In genomic region chr17:81497919-81498318, GRCm38 (mm10) we compare ENCODE assay signal across 17 mouse cellular contexts. TPM values are rescaled to one million over a fixed set of nuclear protein-coding genes. Genes with fewer than 3 reads are reported as not detected.
DNase-seq lines count a peak whose midpoint lies in the region; ATAC-seq and TF ChIP-seq lines count a peak whose summit lies in the region.
"Had no signal": no experiment of that assay in that cellular context is flagged by ENCODE, and none has a peak within 500 bp of the region (broad histone marks: within the 10 kb centered on the region; RNA-seq: fewer than 3 reads in every experiment).

No protein-coding gene starts in this region.

- ATAC-seq in embryonic facial prominence, embryonic 14.5 days (ENCODE audit: low read depth), result peak; percentile 53; the same call in 1 of the 2 replicates
- no peak for ATAC-seq in kidney, embryonic 14.5 days (ENCODE audit: low FRiP score, low TSS enrichment)
- ATAC-seq: intestine, postnatal 0 days had no signal

- H3K27me3 ChIP-seq in embryonic facial prominence, embryonic 14.5 days (replicated peaks; ENCODE audit: control insufficient read depth, insufficient read depth, low read length), result no peaks in the 10 kb centered on the region
- H3K27me3 ChIP-seq in embryonic facial prominence, embryonic 10.5 days (replicated peaks; ENCODE audit: low read depth, poor library complexity, severe bottlenecking), result no peaks in the 10 kb centered on the region
- H3K27me3 ChIP-seq in kidney, adult 2 months (replicated peaks; ENCODE audit: control insufficient read depth, insufficient read depth, low read length), result no peaks in the 10 kb centered on the region
- H3K27me3 ChIP-seq in kidney, embryonic 14.5 days (ENCODE audit: control insufficient read depth, insufficient read depth, low read length), result no peaks in the 10 kb centered on the region
- H3K27me3 ChIP-seq: liver, embryonic 13.5 days had no signal

- no peaks in the 10 kb centered on the region for H3K4me1 ChIP-seq in embryonic facial prominence, embryonic 14.5 days (ENCODE audit: control insufficient read depth, insufficient read depth, low read length)
- H3K4me1 ChIP-seq in embryonic facial prominence, embryonic 10.5 days, result no peaks in the 10 kb centered on the region
- H3K4me1 ChIP-seq in kidney, adult 2 months (ENCODE audit: control insufficient read depth, insufficient read depth, low read length), result no peaks in the 10 kb centered on the region
- H3K4me1 ChIP-seq in kidney, embryonic 14.5 days (ENCODE audit: control insufficient read depth, insufficient read depth, low read length), result no peaks in the 10 kb centered on the region
- H3K4me1 ChIP-seq: liver, embryonic 13.5 days had no signal

- H3K9me3 ChIP-seq in embryonic facial prominence, embryonic 14.5 days (ENCODE audit: control insufficient read depth, low read length), result no peaks in the 10 kb centered on the region
- no peaks in the 10 kb centered on the region for H3K9me3 ChIP-seq in embryonic facial prominence, embryonic 10.5 days
- H3K9me3 ChIP-seq in kidney, embryonic 14.5 days (ENCODE audit: control insufficient read depth, low read length), result no peaks in the 10 kb centered on the region
- H3K9me3 ChIP-seq: liver, embryonic 13.5 days had no signal

- H3K36me3 ChIP-seq in embryonic facial prominence, embryonic 14.5 days (ENCODE audit: control insufficient read depth, insufficient read depth, low read length), result no peaks in the 10 kb centered on the region
- no peaks in the 10 kb centered on the region for H3K36me3 ChIP-seq in embryonic facial prominence, embryonic 10.5 days (replicated peaks)
- no peaks in the 10 kb centered on the region for H3K36me3 ChIP-seq in kidney, adult 2 months (ENCODE audit: control insufficient read depth, insufficient read depth, low read length)
- no peaks in the 10 kb centered on the region for H3K36me3 ChIP-seq in kidney, embryonic 14.5 days (ENCODE audit: control insufficient read depth, insufficient read depth, low read length)
- H3K36me3 ChIP-seq: liver, embryonic 13.5 days had no signal

- TF ChIP-seq POLR2A in kidney, adult 2 months (IDR thresholded peaks at IDR 0.05; ENCODE audit: low read depth, low read length), result no peak

- no peak overlapping the region for H3K27ac ChIP-seq in embryonic facial prominence, embryonic 14.5 days (replicated peaks; ENCODE audit: low read depth, low read length)
- no peak overlapping the region for H3K27ac ChIP-seq in embryonic facial prominence, embryonic 10.5 days (replicated peaks)
- H3K27ac ChIP-seq in kidney, adult 2 months (ENCODE audit: insufficient read depth, low read depth, low read length), result no peak overlapping the region
- no peak overlapping the region for H3K27ac ChIP-seq in kidney, embryonic 14.5 days (ENCODE audit: low read depth, low read length)
- H3K27ac ChIP-seq: hindbrain, embryonic 14.5 days; layer of hippocampus, adult 2 months; liver, embryonic 13.5 days had no signal

- no peak for TF ChIP-seq CTCF in kidney, adult 2 months (conservative IDR thresholded peaks at IDR 0.05; ENCODE audit: insufficient read depth, insufficient read length, low read depth, low read length)

- H3K9ac ChIP-seq in embryonic facial prominence, embryonic 14.5 days (ENCODE audit: low read depth, low read length), result no peak overlapping the region
- H3K9ac ChIP-seq in kidney, embryonic 14.5 days (ENCODE audit: low read depth, low read length), result no peak overlapping the region
- H3K9ac ChIP-seq: hindbrain, embryonic 14.5 days; liver, embryonic 13.5 days had no signal

- H3K4me2 ChIP-seq in embryonic facial prominence, embryonic 14.5 days (ENCODE audit: low read depth, low read length), result no peak overlapping the region
- no peak overlapping the region for H3K4me2 ChIP-seq in kidney, embryonic 14.5 days (replicated peaks; ENCODE audit: low read depth, low read length)
- H3K4me2 ChIP-seq: hindbrain, embryonic 14.5 days; liver, embryonic 13.5 days had no signal

- DNase-seq in embryonic facial prominence, embryonic 14.5 days (ENCODE audit: low spot score), result peak; percentile 29
- DNase-seq in embryonic facial prominence, embryonic 10.5 days (ENCODE audit: low spot score), result no peak
- peak; percentile 39 for DNase-seq in kidney, adult 2 months
- DNase-seq in Muller cell, postnatal 12 days (ENCODE audit: inconsistent ontology term), result peak; percentile 47
- peak; percentile 63 for DNase-seq in lung, postnatal 25 days (ENCODE audit: low spot score)
- DNase-seq in right cerebral cortex, postnatal 36 days (ENCODE audit: low spot score in 2 of 2), result no peak
- no peak for DNase-seq in thymus, postnatal 0 days (ENCODE audit: low spot score)
- DNase-seq: adrenal gland, postnatal 10 days; cerebellum, postnatal 10 days; liver, embryonic 13.5 days; spleen, adult 18-20 months had no signal

- no peak overlapping the region for H3K4me3 ChIP-seq in embryonic facial prominence, embryonic 14.5 days (ENCODE audit: low read depth, low read length)
- no peak overlapping the region for H3K4me3 ChIP-seq in embryonic facial prominence, embryonic 10.5 days
- H3K4me3 ChIP-seq in kidney, adult 2 months (ENCODE audit: insufficient read depth, low read depth, low read length), result no peak overlapping the region
- no peak overlapping the region for H3K4me3 ChIP-seq in kidney, embryonic 14.5 days (ENCODE audit: low read length)
- H3K4me3 ChIP-seq: layer of hippocampus, adult 2 months; liver, embryonic 13.5 days had no signal

RNA-seq across cellular contexts. Expression of gene Gm11096, which starts 56.4 kb away (rescaled TPM):
- not detected in 2 replicates for polyA plus RNA-seq in embryonic facial prominence, embryonic 14.5 days (2014; fragmentation: Nextera tagmentation; extraction: Ambion mirVana)
- polyA plus RNA-seq in embryonic facial prominence, embryonic 10.5 days (2016; fragmentation: Nextera tagmentation; extraction: Ambion mirVana), result not detected in 2 replicates
- polyA plus RNA-seq in kidney, adult 2 months (2012; rRNA removed), result not detected in 2 replicates
- polyA plus RNA-seq in kidney, embryonic 14.5 days (2014; fragmentation: Nextera tagmentation; extraction: Ambion mirVana), result not detected in 2 replicates
- not detected in 2 replicates for polyA plus RNA-seq in thymus, postnatal 0 days (2015; fragmentation: Nextera tagmentation; extraction: Ambion mirVana)
- polyA plus RNA-seq: frontal cortex, adult 2 months; hindbrain, embryonic 14.5 days; intestine, postnatal 0 days; liver, embryonic 13.5 days; testis, adult 2 months had no signal

Comparison
In these comparisons a context has a peak if more than half of its experiments do, and no peak if none do; other contexts are left out.
1. DNase-seq: peak in embryonic facial prominence, embryonic 14.5 days (single experiment), kidney, adult 2 months (single experiment), Muller cell, postnatal 12 days (single experiment) and lung, postnatal 25 days (single experiment); none in embryonic facial prominence, embryonic 10.5 days (single experiment), right cerebral cortex, postnatal 36 days (0 of 2) and thymus, postnatal 0 days (single experiment).